Mouse (Mus musculus) layer of hippocampus, adult 8-10 months (tissue): ENCODE data around the gene Top2a. TPM values are rescaled to one million over a fixed set of nuclear protein-coding genes. Genes with fewer than 3 reads are reported as not detected.

ENCODE experiments used
- DNase-seq, 2 experiments: peaks; one replicate each; pipeline ENCODE4 v3.0.0; 2022; ENCODE audit warnings: low spot score in 2 of 2
- total RNA-seq, 4 experiments: library from RNA; stranded (reverse); gene quantifications; 2 replicates each; pipeline ENCODE4 v1.2.4; 2022

The Top2a gene
- total RNA-seq, 4 experiments from 2014 or later: 0.62 to 2.4 (median 1.2) TPM

DNA sequence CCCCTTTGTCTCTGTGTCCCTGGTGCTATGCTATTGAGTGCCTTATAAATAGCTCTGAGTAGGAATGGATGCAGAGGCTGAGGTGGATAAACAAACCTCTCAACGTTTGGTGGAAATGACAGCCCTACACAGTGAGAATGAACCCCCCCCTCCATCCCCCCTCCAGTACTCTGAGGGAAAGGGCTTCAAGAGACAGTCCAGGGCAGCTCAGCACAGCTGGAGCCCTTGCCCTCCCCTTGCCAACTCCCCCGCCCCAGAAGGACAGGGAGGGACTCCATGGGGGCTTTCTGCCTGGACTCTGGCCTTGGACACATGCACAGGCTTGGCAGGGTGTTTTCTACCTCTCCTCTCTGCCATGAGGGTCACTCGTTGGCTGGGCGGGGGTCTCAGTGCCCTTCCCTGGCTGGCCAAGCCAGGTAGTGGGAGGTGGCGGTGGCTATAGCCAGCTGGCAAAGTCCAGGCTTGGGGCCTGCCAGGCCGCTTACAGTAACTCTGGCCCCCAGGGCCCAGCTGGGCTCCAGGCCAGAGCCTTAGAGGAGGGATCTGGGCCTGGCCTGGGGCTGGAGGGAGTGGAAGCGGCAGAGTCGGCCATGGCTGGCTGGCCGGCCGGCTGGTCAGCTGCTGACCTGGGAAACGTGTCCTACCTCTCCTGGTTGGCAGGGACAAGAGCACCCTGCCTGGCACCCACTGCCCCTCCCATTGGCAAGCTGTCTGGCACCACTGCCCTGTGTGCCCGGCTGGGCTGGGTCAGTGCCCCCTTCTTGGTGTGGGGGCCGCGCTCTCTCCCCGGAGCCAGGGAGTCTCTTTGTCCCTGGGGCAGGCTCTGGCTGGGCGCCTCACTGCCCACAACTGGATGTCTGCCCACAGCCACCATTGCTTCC, 72.7 kb downstream of the Top2a start:
- DNase-seq: peak in 1 of 2 experiments; percentile 60

GRCm38 (mm10) chr11:98950484-98950883, 73.5 kb downstream of the Top2a start:
- no peak for DNase-seq

DNA sequence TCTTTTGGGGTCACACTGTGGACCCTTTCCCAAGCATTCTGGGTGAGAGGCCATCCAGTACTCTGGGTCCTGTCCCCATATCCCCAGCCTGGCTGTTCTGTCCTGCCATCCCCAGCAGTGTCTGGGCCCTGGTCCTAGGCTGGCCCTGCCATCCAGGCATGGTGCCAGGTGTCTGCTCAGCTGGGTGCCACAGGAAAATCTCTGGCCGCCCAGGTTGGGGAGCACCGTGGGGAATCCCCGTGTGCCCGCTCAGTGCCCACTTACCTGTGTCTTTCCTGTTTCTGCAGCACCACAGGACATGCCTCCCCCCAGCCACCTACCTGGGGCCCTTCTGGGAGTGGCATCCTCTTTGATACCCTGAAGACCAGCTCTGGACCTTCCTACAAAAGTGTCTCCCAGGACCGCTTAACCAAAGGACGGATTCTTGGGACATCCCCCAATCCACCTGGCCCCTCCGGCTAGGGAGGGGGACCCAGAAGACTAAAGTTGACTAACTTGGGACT, 74.0 kb downstream of the Top2a start:
- DNase-seq: no peak

GRCm38 (mm10) chr11:98949242-98949957, 74.6 kb downstream of the Top2a start:
- no peak for DNase-seq

- no peak for DNase-seq
Measured at GRCm38 (mm10) chr11:98947969-98948569, 75.9 kb downstream of the Top2a start.

DNA sequence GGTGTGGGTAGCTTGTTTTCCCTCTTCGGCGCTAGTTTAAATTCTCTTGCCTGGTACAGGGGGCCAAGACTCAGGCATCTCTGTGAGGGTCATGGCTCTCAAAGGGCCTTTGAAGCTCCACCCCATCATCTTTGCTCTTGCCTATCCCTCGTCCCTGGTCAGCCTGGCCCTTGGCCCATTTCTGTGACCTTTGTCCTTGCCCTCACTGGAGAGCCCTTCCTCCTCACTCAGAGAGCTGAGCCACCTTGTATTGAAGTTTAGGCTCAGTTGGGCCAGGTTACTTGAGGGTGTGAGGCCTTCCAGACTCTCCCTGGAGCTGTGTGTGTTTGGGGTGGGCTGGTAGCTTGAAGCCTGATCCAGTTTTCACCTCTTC, 78.4 kb downstream of the Top2a start:
- DNase-seq: no peak

DNA sequence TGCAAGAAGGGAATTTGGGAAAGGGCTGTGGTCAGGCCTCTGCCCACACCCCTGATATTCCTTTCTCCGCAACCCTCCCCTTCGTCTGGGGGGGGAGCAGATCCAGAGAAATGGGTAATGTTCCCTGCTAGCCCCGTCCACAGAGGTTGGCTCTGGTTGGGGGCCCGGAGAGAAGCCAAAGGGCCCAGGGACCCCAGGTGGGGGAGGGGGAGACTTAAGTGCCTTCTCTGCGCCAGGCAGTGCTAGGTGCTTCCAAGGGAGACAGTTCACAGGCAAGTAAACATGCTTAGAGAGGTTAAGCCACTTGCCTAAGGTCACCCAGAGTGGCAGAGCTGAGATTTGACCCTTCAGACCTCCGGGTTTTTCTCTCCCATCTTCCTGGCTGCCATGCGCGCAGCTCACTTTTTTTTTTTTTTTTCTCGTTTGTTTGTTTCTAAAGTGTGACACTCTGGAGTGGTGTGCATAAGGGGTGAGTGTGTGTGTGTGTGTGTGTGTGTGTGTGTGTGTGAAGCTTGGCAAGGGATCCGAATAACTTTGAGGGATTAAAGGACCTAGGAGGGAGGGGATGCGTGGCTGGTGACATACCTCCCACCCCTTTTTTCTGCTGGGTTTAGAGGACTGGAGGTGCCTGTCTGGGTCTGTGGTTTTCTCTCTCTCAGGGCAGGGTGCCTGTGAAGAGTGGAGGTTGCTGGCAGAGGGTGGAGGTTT, 78.9 kb downstream of the Top2a start:
- DNase-seq: no peak

DNA sequence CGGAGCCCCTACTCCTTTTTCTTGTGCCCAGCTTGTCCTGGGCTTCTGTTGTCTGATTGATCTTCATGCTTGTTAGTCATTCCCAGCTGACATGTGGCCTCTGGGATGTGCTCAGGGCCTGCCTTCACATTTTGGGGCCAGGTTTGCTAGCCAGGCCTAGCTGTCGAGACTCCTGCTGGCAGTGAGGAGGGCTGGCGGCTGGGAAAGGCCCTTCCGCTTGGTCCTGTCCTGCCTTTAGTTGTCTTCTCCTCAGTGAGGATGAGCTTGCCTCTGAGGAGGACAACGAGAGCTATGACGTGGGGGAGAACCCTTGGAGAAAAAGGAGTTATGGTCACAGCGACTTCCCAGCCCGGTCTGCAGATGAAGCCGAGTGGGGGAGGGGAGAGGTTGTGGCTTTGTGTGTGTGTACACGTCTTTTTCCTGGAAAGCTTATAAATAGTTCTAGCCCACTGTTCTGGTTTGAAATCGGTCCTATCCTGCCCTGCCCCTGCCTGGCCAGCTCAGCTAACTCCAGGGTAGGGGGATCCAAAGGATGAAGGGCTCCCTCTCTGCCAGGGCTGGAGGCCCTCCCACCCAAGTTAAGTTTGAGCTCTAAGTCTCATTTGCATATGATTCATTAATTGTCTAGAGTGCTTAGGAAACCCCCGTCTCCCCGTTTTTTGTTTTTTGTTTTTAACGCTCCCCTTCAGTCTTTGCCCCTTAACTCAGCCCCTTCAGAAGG, 80.1 kb downstream of the Top2a start:
- DNase-seq: no peak

Other genes starting within 250 kb of the Top2a start
- gene Nr1d1, start 248.9 kb downstream of the Top2a start, total RNA-seq: 10 to 100 TPM; 86.6 to 99.6 (median 92.7) TPM
- gene Msl1, start 228.7 kb downstream of the Top2a start, total RNA-seq: 100 to 1,000 TPM; 140 to 201 (median 177) TPM
- 10 to 100 TPM; 50.5 to 64.9 (median 59.4) TPM for gene Casc3, start 219.3 kb downstream of the Top2a start, total RNA-seq
- gene Rapgefl1, start 187.4 kb downstream of the Top2a start, total RNA-seq: 100 to 1,000 TPM; 171 to 203 (median 197) TPM
- gene Wipf2, start 160.6 kb downstream of the Top2a start, total RNA-seq: 10 to 100 TPM; 69.4 to 86.8 (median 80.7) TPM
- 1 to 10 TPM in 1 of 4 experiments, under 1 TPM in 3; 0.36 to 1.2 (median 0.44) TPM for gene Cdc6, start 116.4 kb downstream of the Top2a start, total RNA-seq
- 10 to 100 TPM; 17.3 to 20.2 (median 19.4) TPM for gene Rara, start 96.4 kb downstream of the Top2a start, total RNA-seq
- 1 to 10 TPM in 2 of 4 experiments, not detected in 2; 1.4 to 1.6 TPM for gene Gjd3, start 41.2 kb downstream of the Top2a start, total RNA-seq
- gene Igfbp4, start 17.1 kb upstream of the Top2a start, total RNA-seq: 10 to 100 TPM; 69.7 to 86.8 (median 75.2) TPM
- gene Tns4, start 65.1 kb upstream of the Top2a start, total RNA-seq: under 1 TPM in 2 of 4 experiments, not detected in 2; 0.27 TPM
- gene Ccr7, start 130.9 kb upstream of the Top2a start, total RNA-seq: not detected
- gene Smarce1, start 206.8 kb upstream of the Top2a start, total RNA-seq: 10 to 100 TPM; 57.1 to 58.8 (median 58.0) TPM
- gene Krt222, start 219.9 kb upstream of the Top2a start, total RNA-seq: 10 to 100 TPM; 23.4 to 28.0 (median 26.3) TPM